Mouse (Mus musculus) liver, postnatal 0 days (tissue): ENCODE measurements at regions not wholly inside any gene's neighbourhood (a gene's known extent, or its start where the extent isn't known, plus 50 kb on each side); places are given as distances from the start of the nearest gene placed in this dataset.

Source experiments
- CTCF ChIP-seq: sonication (generic); IDR thresholded peaks from 2 replicates; pipeline ENCODE4 v1.5.1; 2016; ENCODE audit warnings: antibody characterized with exemption, low read depth
- EP300 ChIP-seq: IDR thresholded peaks from 2 replicates; pipeline ENCODE4 v1.6.1; 2016; ENCODE audit warnings: antibody characterized with exemption, low read depth, mild to moderate bottlenecking

DNA sequence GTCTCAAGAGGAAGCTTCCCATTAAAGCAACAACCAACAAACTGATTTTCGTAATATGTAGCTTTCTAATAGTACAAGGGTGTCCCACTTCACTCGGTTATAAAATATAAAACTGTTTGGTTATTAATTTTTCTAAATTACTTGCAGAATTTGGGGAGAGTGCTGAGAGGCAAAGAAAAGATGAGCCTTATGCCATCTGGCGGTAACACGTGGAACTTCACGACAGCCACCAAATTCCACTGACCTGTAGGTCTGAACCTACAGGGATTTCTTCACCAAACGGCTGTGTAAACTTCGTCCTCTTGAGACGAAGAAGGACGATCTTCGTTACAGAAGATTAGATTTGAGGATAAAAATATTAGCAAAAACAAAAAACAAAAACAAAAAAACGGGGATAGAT is 262.1 kb upstream of the Nfe2l3 start:
- TF ChIP-seq CTCF (peak; percentile 76), EP300 (no peak; the same call in 1 of the 2 replicates)
